Comparison of ENCODE assay signal across 11 mouse cellular contexts in genomic region chr3:104994415-104994841, GRCm38 (mm10). TPM values are rescaled to one million over a fixed set of nuclear protein-coding genes. Genes with fewer than 3 reads are reported as not detected.
A peak's percentile ranks its signal among the peaks of the same experiment; 100 is the strongest.
DNase-seq lines count a peak whose midpoint lies in the region; ATAC-seq and TF ChIP-seq lines count a peak whose summit lies in the region.
"Had no signal": no experiment of that assay in that cellular context is flagged by ENCODE, and none has a peak within 500 bp of the region (broad histone marks: within the 10 kb centered on the region; RNA-seq: fewer than 3 reads in every experiment).

No protein-coding gene starts in this region.

- no peak for DNase-seq in kidney, postnatal 10 days
- no peak for DNase-seq in hindbrain, postnatal 0 days (ENCODE audit: low spot score)
- no peak for DNase-seq in B cell, adult 2 months
- DNase-seq in urinary bladder, adult 2 months (ENCODE audit: low spot score) = no peak
- no peak for DNase-seq in thymus, adult 2 months
- DNase-seq: cerebellum, postnatal 36 days; kidney, postnatal 25 days had no signal

- H3K4me2 ChIP-seq in kidney, embryonic 15.5 days = no peak overlapping the region
- no peak overlapping the region for H3K4me2 ChIP-seq in embryonic facial prominence, embryonic 12.5 days (replicated peaks)
- no peak overlapping the region for H3K4me2 ChIP-seq in hindbrain, postnatal 0 days (ENCODE audit: low read depth, low read length)
- H3K4me2 ChIP-seq in neural tube, embryonic 12.5 days (replicated peaks) = peak overlapping the region; percentile 16; the same call in 1 of the 2 replicates

- TF ChIP-seq CTCF in hindbrain, postnatal 0 days (IDR thresholded peaks at IDR 0.05; ENCODE audit: low read depth) = no peak
- TF ChIP-seq CTCF in thymus, adult 2 months (IDR thresholded peaks at IDR 0.05; ENCODE audit: borderline replicate concordance, control insufficient read depth, extremely low read depth, insufficient read depth, low read length, poor library complexity) = no peak

- H3K27ac ChIP-seq in kidney, embryonic 15.5 days = peak overlapping the region; percentile 66
- H3K27ac ChIP-seq in embryonic facial prominence, embryonic 12.5 days = peak overlapping the region; percentile 72
- H3K27ac ChIP-seq in hindbrain, postnatal 0 days = peak overlapping the region; percentile 32
- 0 out of 2 replicates have a peak overlapping the region, but pooled peaks have one; percentile 10 for H3K27ac ChIP-seq in neural tube, embryonic 12.5 days
- H3K27ac ChIP-seq in thymus, adult 2 months (ENCODE audit: control insufficient read depth, insufficient read depth, low read length) = no peak overlapping the region

- no peak for TF ChIP-seq POLR2A in thymus, adult 2 months (IDR thresholded peaks at IDR 0.05; ENCODE audit: control insufficient read depth, extremely low read depth, insufficient read depth, low read length, poor library complexity)

- H3K9ac ChIP-seq in kidney, embryonic 15.5 days = no peak overlapping the region
- H3K9ac ChIP-seq in embryonic facial prominence, embryonic 12.5 days = no peak overlapping the region
- no peak overlapping the region for H3K9ac ChIP-seq in hindbrain, postnatal 0 days (replicated peaks; ENCODE audit: low read length)
- no peak overlapping the region for H3K9ac ChIP-seq in neural tube, embryonic 12.5 days

- H3K27me3 ChIP-seq in kidney, embryonic 15.5 days = no peaks in the 10 kb centered on the region
- no peaks in the 10 kb centered on the region for H3K27me3 ChIP-seq in embryonic facial prominence, embryonic 12.5 days
- no peaks in the 10 kb centered on the region for H3K27me3 ChIP-seq in hindbrain, postnatal 0 days (ENCODE audit: insufficient read depth, low read length)
- H3K27me3 ChIP-seq in neural tube, embryonic 12.5 days (replicated peaks) = no peaks in the 10 kb centered on the region
- no peaks in the 10 kb centered on the region for H3K27me3 ChIP-seq in thymus, adult 2 months (ENCODE audit: control insufficient read depth, insufficient read depth, low read length)

- no peak for ATAC-seq in kidney, embryonic 15.5 days (replicated peaks; ENCODE audit: low FRiP score)
- ATAC-seq in embryonic facial prominence, embryonic 12.5 days (ENCODE audit: insufficient number of reproducible peaks, insufficient read depth, low FRiP score, low TSS enrichment) = peak; percentile 49; the same call in 1 of the 2 replicates
- no peak for ATAC-seq in hindbrain, postnatal 0 days
- no peak; the same call in 1 of the 2 replicates for ATAC-seq in neural tube, embryonic 12.5 days (ENCODE audit: low FRiP score, low read depth)

- H3K4me3 ChIP-seq in kidney, embryonic 15.5 days (replicated peaks) = no peak overlapping the region
- H3K4me3 ChIP-seq in embryonic facial prominence, embryonic 12.5 days = no peak overlapping the region
- no peak overlapping the region for H3K4me3 ChIP-seq in hindbrain, postnatal 0 days (ENCODE audit: low read length)
- H3K4me3 ChIP-seq in neural tube, embryonic 12.5 days = no peak overlapping the region
- no peak overlapping the region for H3K4me3 ChIP-seq in thymus, adult 2 months (ENCODE audit: control insufficient read depth, insufficient read depth, low read length)

- H3K36me3 ChIP-seq in kidney, embryonic 15.5 days = no peaks in the 10 kb centered on the region
- no peaks in the 10 kb centered on the region for H3K36me3 ChIP-seq in embryonic facial prominence, embryonic 12.5 days
- H3K36me3 ChIP-seq in hindbrain, postnatal 0 days (ENCODE audit: insufficient read depth, low read length) = no peaks in the 10 kb centered on the region
- no peaks in the 10 kb centered on the region for H3K36me3 ChIP-seq in neural tube, embryonic 12.5 days
- H3K36me3 ChIP-seq in thymus, adult 2 months (ENCODE audit: control insufficient read depth, insufficient read depth, low read length) = no peaks in the 10 kb centered on the region

- WGBS in kidney, embryonic 15.5 days = 43% methylated on average over 3 of the region's 3 CpGs
- WGBS in embryonic facial prominence, embryonic 12.5 days = 33% methylated on average over 3 of the region's 3 CpGs
- 57% methylated on average over 3 of the region's 3 CpGs for WGBS in hindbrain, postnatal 0 days
- 37% methylated on average over 3 of the region's 3 CpGs for WGBS in neural tube, embryonic 12.5 days
- 85% methylated on average over 3 of the region's 3 CpGs for WGBS in thymus, adult 2 months

- H3K4me1 ChIP-seq in kidney, embryonic 15.5 days = peaks cover 28% of the 10 kb centered on the region
- peaks cover 13% of the 10 kb centered on the region; the same call in 1 of the 2 replicates for H3K4me1 ChIP-seq in embryonic facial prominence, embryonic 12.5 days
- 0 out of 2 replicates have a peak, but pooled peaks cover 5% of the 10 kb centered on the region for H3K4me1 ChIP-seq in hindbrain, postnatal 0 days (ENCODE audit: insufficient read depth, low read length)
- peaks cover 18% of the 10 kb centered on the region for H3K4me1 ChIP-seq in neural tube, embryonic 12.5 days
- H3K4me1 ChIP-seq in thymus, adult 2 months (replicated peaks; ENCODE audit: control insufficient read depth, insufficient read depth, low read length) = no peaks in the 10 kb centered on the region

- H3K9me3 ChIP-seq in kidney, embryonic 15.5 days (replicated peaks) = no peaks in the 10 kb centered on the region
- no peaks in the 10 kb centered on the region for H3K9me3 ChIP-seq in embryonic facial prominence, embryonic 12.5 days
- no peaks in the 10 kb centered on the region for H3K9me3 ChIP-seq in hindbrain, postnatal 0 days (ENCODE audit: low read length)
- no peaks in the 10 kb centered on the region for H3K9me3 ChIP-seq in neural tube, embryonic 12.5 days

RNA-seq across cellular contexts. Expression of gene Wnt2b, which starts 32.7 kb away (rescaled TPM):
- 0.36 and 1.1 TPM in 2 replicates for polyA plus RNA-seq in kidney, embryonic 15.5 days (2015; fragmentation: Nextera tagmentation; extraction: Ambion mirVana)
- polyA plus RNA-seq in embryonic facial prominence, embryonic 12.5 days (2016; fragmentation: Nextera tagmentation; extraction: Ambion mirVana) = 1.2 and 1.3 TPM in 2 replicates
- total RNA-seq in hindbrain, postnatal 0 days (2014; rRNA removed) = 1.9 and 3.2 TPM in 2 replicates
- polyA plus RNA-seq in hindbrain, postnatal 0 days (2015; fragmentation: Nextera tagmentation; extraction: Ambion mirVana) = 0.56 and 0.88 TPM in 2 replicates
- 0.70 and 0.72 TPM in 2 replicates for polyA plus RNA-seq in neural tube, embryonic 12.5 days (2016; fragmentation: Nextera tagmentation; extraction: Ambion mirVana)
- polyA plus RNA-seq in urinary bladder, adult 2 months (2012; rRNA removed) = 14.3 and 19.6 TPM in 2 replicates
- 0.89 and 1.2 TPM in 2 replicates for polyA plus RNA-seq in thymus, adult 2 months (2012; rRNA removed)
- total RNA-seq: megakaryocyte, adult 5-6 weeks had no signal

RNA-seq across cellular contexts. Expression of gene Cttnbp2nl, which starts 58.5 kb away (rescaled TPM):
- 26.4 and 29.4 TPM in 2 replicates for polyA plus RNA-seq in kidney, embryonic 15.5 days (2015; fragmentation: Nextera tagmentation; extraction: Ambion mirVana)
- polyA plus RNA-seq in embryonic facial prominence, embryonic 12.5 days (2016; fragmentation: Nextera tagmentation; extraction: Ambion mirVana) = 43.6 and 49.9 TPM in 2 replicates
- 24.9 and 27.8 TPM in 2 replicates for total RNA-seq in hindbrain, postnatal 0 days (2014; rRNA removed)
- 35.9 and 42.4 TPM in 2 replicates for polyA plus RNA-seq in hindbrain, postnatal 0 days (2015; fragmentation: Nextera tagmentation; extraction: Ambion mirVana)
- 60.0 and 61.5 TPM in 2 replicates for polyA plus RNA-seq in neural tube, embryonic 12.5 days (2016; fragmentation: Nextera tagmentation; extraction: Ambion mirVana)
- polyA plus RNA-seq in urinary bladder, adult 2 months (2012; rRNA removed) = 4.0 and 7.9 TPM in 2 replicates
- polyA plus RNA-seq in thymus, adult 2 months (2012; rRNA removed) = 2.6 and 2.8 TPM in 2 replicates
